Mouse (Mus musculus) heart, adult 11 months (tissue): ENCODE measurements around the gene Gm12216.
"Not testable (repeated sequence)": the region's sequence is repeated elsewhere in the genome, so short reads cannot be mapped to it uniquely, and the experiment has no call there.

ENCODE experiments used
- DNase-seq: peaks from one replicate; pipeline ENCODE4 v3.0.0; 2022

The Gm12216 gene

GRCm38 (mm10) chr11:53871786-53872507, 12.9 kb upstream of the Gm12216 start:
- DNase-seq: peak; percentile 90

GRCm38 (mm10) chr11:53869172-53869571, 10.1 kb upstream of the Gm12216 start:
- peak; percentile 89 for DNase-seq

- peak; percentile 89 for DNase-seq
Observed at GRCm38 (mm10) chr11:53868323-53868722, 9.3 kb upstream of the Gm12216 start.

- DNase-seq: not testable (repeated sequence)
Observed at GRCm38 (mm10) chr11:53864724-53865310, 5.8 kb upstream of the Gm12216 start.

DNA sequence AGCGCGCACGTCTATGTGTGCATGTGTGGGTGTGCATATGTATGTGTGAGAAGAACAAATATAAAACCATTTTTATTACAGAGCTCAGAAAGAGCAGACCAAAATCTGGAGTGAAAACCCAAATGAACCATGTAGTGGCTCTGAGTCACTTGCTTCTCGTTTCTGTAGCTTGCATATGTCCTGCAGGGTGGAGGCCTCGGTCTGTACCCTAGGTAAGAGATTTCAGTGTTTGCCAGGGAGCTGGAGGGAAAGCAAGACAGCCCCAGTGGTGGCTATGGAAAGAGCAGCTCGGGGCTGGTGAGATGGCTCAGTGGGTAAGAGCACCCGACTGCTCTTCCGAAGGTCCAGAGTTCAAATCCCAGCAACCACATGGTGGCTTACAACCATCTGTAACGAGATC, 1.9 kb upstream of the Gm12216 start:
- not testable (repeated sequence) for DNase-seq

GRCm38 (mm10) chr11:53858058-53858760, 847 bp downstream of the Gm12216 start:
- peak; percentile 90 for DNase-seq

GRCm38 (mm10) chr11:53853665-53854064, 5.4 kb downstream of the Gm12216 start:
- peak; percentile 95 for DNase-seq

GRCm38 (mm10) chr11:53851795-53852194, 7.3 kb downstream of the Gm12216 start:
- DNase-seq: no peak

DNA sequence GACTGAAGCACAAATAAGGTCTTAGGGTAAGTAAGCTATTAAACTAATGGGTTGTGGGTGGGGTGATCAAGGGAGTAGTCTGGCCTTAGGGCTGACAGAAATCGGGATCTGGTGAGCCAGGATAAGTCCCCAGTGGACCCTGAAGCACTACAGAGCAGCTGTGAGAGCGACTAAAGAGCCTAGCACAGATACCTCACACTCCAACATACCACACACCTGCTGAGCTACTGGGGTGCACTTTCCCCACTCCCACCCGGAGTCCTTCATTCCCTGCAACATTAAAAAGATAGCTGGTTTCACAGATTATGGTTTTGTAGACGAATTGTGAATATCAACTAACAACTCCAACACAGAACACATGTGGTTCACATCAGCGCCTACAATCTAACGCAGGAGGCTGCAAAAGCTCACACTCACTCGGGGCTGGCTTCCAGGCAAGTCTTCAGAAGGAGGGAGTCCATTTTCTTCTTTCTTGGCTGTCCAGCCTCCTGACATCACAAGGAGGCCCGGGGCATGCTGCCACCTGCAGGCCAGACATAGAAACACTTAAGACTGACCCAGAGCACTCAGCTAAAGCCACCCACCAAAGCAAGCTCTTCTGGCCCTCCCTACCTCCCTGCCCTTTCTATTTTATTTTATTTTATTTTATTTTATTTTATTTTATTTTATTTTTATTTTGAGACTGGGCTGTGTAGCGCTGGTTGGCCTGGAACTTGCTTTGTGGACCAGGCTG, 9.3 kb downstream of the Gm12216 start:
- peak; percentile 97 for DNase-seq

DNA sequence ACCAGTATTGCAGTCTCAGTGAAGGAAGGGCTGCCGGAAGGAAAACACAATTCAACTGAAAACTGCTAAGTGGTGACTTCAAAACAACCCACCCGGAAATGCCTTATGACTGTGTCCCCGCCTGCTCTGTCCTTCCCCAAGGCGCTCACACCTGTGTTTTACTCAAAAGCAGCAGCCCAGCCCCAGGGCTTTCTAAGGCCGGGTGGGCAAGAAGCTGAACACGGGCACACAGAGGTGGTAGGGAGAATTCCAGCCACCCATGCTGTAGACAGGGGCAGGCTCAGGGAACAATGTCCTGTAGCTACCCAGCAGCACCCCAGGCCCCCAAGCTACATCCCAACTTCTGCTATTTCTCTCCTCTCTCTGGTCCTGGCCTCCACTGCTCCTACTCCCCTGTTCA, 13.4 kb downstream of the Gm12216 start:
- peak; percentile 94 for DNase-seq

- DNase-seq: peak; percentile 72
Observed at GRCm38 (mm10) chr11:53843106-53843505, 15.9 kb downstream of the Gm12216 start.

- DNase-seq: peak; percentile 85
Observed at GRCm38 (mm10) chr11:53842161-53842581, 16.9 kb downstream of the Gm12216 start.

DNA sequence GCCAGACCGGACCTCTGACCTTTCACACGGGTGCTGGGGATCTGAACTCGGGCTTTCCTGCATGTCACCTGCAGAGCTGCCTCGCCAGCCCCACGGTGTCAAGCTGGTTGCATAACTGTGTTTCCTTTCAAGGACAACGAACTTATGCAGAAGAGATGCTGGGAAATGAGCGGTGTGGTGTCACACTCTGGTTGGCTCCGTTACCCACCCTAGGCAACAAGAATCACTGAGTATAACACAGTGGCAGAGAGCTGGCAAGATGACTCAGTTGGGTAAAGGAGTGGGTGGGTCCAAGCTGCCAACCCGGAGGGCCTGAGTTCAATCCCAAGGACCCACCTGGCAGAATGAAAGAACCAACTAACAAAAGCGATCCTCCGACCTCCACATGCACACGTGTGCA, 17.5 kb downstream of the Gm12216 start:
- DNase-seq: peak; percentile 84

GRCm38 (mm10) chr11:53839663-53840642, 19.1 kb downstream of the Gm12216 start:
- DNase-seq: peak; percentile 87

DNA sequence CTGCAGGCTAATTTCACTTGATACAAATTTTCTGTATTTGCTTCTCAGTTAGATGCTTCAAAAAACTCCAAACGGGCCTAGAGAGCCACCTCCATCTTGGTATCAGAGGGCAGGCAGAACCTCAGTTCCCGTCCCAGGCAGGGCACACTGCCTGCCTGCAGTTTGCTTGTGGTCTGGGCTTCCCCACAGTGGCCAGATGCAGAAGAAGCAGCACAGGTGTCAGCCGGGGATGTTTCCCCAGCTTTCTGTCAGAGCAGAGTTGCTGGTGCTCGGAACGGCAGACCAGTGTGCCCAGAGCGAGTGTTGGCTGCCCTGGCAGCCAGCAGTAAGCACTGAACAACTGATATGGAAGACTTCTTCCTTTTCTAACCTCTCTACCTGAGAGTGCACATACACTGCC, 19.9 kb downstream of the Gm12216 start:
- peak; percentile 81 for DNase-seq

DNA sequence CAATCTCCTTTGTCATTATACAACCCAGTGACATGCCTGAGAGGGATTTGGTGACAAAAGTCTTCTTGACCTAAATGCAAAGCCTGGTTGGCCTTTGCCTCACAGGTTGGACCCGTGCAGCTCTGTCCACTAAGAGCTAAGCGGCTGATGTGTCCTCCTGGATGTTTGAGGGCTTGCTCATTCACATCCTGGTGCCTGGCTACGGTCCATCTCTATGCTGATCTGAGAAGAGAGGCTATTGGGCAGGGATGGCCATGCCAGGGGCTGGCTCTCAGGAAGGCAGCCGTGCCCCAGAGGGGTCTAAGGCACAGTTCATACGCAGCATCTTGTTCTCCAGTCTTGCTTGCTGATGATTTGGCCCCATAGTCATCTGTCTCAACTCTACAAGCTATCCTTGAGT, 21.3 kb downstream of the Gm12216 start:
- DNase-seq: peak; percentile 78

DNA sequence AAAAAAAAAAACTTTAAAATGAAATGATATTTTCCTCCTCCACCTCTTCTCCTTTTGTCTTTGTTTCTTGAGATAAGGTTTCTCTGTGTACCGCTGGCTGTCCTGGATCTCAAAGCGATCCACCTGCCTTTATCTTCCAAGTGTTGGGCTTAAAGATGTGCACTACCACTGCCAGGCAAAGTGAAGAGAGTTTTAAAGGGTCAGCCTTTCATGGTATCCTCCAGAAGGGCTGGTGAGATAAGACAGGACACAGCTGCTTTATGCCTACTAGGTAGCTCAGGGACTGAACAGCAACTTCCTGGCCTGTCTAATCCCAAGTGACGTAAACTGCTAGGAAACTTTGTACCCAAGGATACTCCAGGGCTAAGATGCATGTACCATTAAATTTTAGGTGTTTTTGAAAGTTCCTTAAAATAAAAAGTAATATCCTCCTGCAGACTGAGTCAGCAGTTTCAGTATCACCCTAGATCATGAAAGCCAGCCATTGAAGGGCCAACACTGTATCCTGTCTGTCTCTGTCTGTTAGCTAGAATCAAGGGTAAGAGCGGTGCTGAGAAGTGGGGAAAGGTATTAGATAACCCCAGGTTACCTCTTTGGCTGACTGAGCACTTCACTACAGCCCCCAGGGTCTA, 23.6 kb downstream of the Gm12216 start:
- peak; percentile 75 for DNase-seq

GRCm38 (mm10) chr11:53825409-53825808, 33.6 kb downstream of the Gm12216 start:
- peak; percentile 86 for DNase-seq

DNA sequence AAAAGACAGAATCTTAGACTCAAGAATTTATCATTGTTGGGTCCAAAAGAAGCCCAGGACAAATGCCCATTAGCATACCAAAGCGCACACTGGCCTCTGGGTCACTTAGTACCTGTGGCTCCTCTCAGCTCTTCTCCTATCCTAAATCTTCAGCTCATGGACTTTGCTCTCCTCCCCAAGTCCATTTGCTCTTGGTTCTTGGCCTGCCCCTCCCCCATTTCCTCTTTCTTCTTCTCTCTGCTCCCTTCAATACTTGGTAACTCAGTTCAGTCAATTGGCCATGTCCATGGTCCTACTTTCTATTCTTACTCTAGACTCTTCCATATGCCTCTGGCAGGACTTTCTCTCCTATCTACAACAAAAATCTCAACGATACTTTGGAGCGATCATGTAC, 37.1 kb downstream of the Gm12216 start:
- DNase-seq: no peak

DNA sequence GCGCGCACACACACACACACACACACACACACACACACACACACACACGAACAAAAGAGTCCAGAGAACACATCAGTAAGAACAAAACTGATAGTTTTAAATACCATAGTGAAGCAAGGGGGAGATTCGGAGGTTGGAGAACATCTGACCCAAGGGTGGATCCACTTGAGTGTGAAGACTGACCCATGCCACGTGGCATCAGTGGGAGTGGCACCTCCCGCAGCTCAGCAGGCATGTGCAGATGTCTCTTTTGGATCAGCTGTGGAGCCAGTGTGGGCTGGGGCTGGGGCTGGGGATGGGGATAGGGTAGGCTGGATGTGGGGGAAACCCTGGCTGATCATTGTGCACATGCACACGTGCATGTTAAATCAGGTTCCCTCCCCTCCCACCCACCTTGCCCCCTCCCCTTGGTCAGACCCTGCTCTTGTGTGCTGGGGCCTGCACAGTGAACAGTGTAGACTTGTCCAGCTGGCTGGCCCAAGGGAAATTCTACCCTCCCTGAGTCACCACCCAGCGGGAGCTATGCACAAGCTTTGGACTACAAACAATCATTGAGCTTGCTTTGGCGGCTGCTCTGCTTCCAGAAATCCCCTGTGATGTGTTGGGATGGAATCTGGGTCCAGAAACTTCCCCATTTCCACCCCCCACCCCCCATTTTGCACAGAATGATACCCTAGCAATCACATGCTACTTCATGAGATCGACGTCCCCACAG, 37.7 kb downstream of the Gm12216 start:
- DNase-seq: peak; percentile 95
